Mouse (Mus musculus) heart, embryonic 14.5 days (tissue): Measurements from ENCODE around the gene Filip1l. TPM values are rescaled to one million over a fixed set of nuclear protein-coding genes. Genes with fewer than 3 reads are reported as not detected.

Experiments used
- ATAC-seq: fragments of 200-750 bp; cut with Nextera tagmentation; 2 replicates; pipeline ENCODE4 v1.8.0; 2017; ENCODE audit warnings: low read depth, moderate TSS enrichment; ENCODE audit not compliant: insufficient number of reproducible peaks, insufficient read depth, low FRiP score
- H3K27ac ChIP-seq, 2 experiments: fragments of 200-500 bp in 1 of 2; fragments of 300-500 bp in 1 of 2; sonication (generic) in 1 of 2; replicated peaks in 1 of 2; 2 replicates each; pipeline ENCODE4 v1.5.1; 2012 to 2014; ENCODE audit warnings: low read depth in 2 of 2, low read length in 2 of 2, control low read depth in 1 of 2, mild to moderate bottlenecking in 1 of 2, mixed read lengths in 1 of 2; ENCODE audit not compliant: control insufficient read depth in 1 of 2, insufficient read depth in 1 of 2
- H3K27me3 ChIP-seq: fragments of 300-500 bp; sonication (generic); 2 replicates; pipeline ENCODE4 v1.6.1; 2014; ENCODE audit warnings: mild to moderate bottlenecking, low read length, control low read depth; ENCODE audit not compliant: control insufficient read depth, insufficient read depth
- H3K36me3 ChIP-seq: fragments of 300-500 bp; sonication (generic); 2 replicates; pipeline ENCODE4 v1.6.1; 2014; ENCODE audit warnings: mild to moderate bottlenecking, control low read depth, low read length, mixed read lengths; ENCODE audit not compliant: control insufficient read depth, insufficient read depth
- H3K4me1 ChIP-seq, 2 experiments: fragments of 200-500 bp in 1 of 2; fragments of 300-500 bp in 1 of 2; sonication (generic) in 1 of 2; 2 replicates each; pipeline ENCODE4 v1.6.1; 2012 to 2014; ENCODE audit warnings: low read length in 2 of 2, control low read depth in 1 of 2, mixed read lengths in 1 of 2; ENCODE audit not compliant: control insufficient read depth in 2 of 2, insufficient read depth in 2 of 2
- H3K4me2 ChIP-seq: fragments of 300-500 bp; sonication (generic); 2 replicates; pipeline ENCODE4 v1.6.1; 2014; ENCODE audit warnings: mild to moderate bottlenecking, low read length
- H3K4me3 ChIP-seq, 2 experiments: fragments of 200-500 bp in 1 of 2; fragments of 300-500 bp in 1 of 2; sonication (generic) in 1 of 2; 2 replicates each; pipeline ENCODE4 v1.5.1; 2012 to 2014; ENCODE audit warnings: low read length in 2 of 2, mild to moderate bottlenecking in 2 of 2, control low read depth in 1 of 2, low read depth in 1 of 2, moderate library complexity in 1 of 2; ENCODE audit not compliant: control insufficient read depth in 1 of 2, insufficient read depth in 1 of 2
- H3K9ac ChIP-seq: fragments of 300-500 bp; sonication (generic); 2 replicates; pipeline ENCODE4 v1.6.1; 2014; ENCODE audit warnings: mild to moderate bottlenecking, low read length
- H3K9me3 ChIP-seq: fragments of 300-500 bp; sonication (generic); 2 replicates; pipeline ENCODE4 v1.6.1; 2016; ENCODE audit warnings: low read length, control low read depth; ENCODE audit not compliant: control insufficient read depth
- WGBS: fragments of 180-500 bp; shearing (Covaris S2); extraction: QIAGEN DNeasy Blood & Tissue Kit; methylation state at CpG from one replicate; pipeline ENCODE4 v1.1.7; 2014; 5-methylcytosine and 5-hydroxymethylcytosine counted together
- polyA plus RNA-seq: library from polyadenylated mRNA; unstranded; fragments of >200 nt; fragmentation: Nextera tagmentation; extraction: Ambion mirVana; gene quantifications from 2 replicates; pipeline ENCODE4 v1.2.1, GENCODE M21; 2014

Gene Filip1l
- polyA plus RNA-seq, 1 experiment from 2014 or later = 27.7 TPM

- Histone ChIP-seq H3K4me3 (no peak overlapping the region), H3K27ac (peak overlapping the region; percentile 23 to 49; a peak in 3 of 4 replicates), H3K9me3 (no peaks in the 10 kb centered on the region), H3K4me2 (no peak overlapping the region), H3K36me3 (no peaks in the 10 kb centered on the region), H3K27me3 (no peaks in the 10 kb centered on the region), H3K4me1 (peaks cover 9 to 28% of the 10 kb centered on the region in 2 experiments), H3K9ac (no peak overlapping the region)
- WGBS = 52% methylated on average over 10 of the region's 10 CpGs
- ATAC-seq = peak; percentile 54
Measured at GRCm38 (mm10) chr16:57496437-57497173, 143.7 kb downstream of the Filip1l start.

- H3K9me3 ChIP-seq = no peaks in the 10 kb centered on the region
Measured at GRCm38 (mm10) chr16:57500851-57501250, 148.0 kb downstream of the Filip1l start.

GRCm38 (mm10) chr16:57502230-57502629 is 149.3 kb downstream of the Filip1l start:
- no peaks in the 10 kb centered on the region for H3K9me3 ChIP-seq
- H3K4me3 ChIP-seq = no peak overlapping the region
- H3K27ac ChIP-seq = no peak overlapping the region
- no peaks in the 10 kb centered on the region for H3K36me3 ChIP-seq
- peaks cover 2 to 6% of the 10 kb centered on the region in 2 experiments; a peak in 1 of 4 replicates for H3K4me1 ChIP-seq
- 75% methylated on average over 2 of the region's 2 CpGs for WGBS
- no peak for ATAC-seq
- no peak overlapping the region for H3K9ac ChIP-seq
- H3K4me2 ChIP-seq = no peak overlapping the region
- no peaks in the 10 kb centered on the region for H3K27me3 ChIP-seq

More at GRCm38 (mm10) chr16:57500851-57501250, 148.0 kb downstream of the Filip1l start:
- no peak for ATAC-seq
- no peaks in the 10 kb centered on the region for H3K27me3 ChIP-seq
- H3K4me3 ChIP-seq = no peak overlapping the region
- WGBS = 77% methylated on average over 3 of the region's 3 CpGs
- H3K27ac ChIP-seq = no peak overlapping the region
- no peak overlapping the region for H3K9ac ChIP-seq
- H3K4me1 ChIP-seq = peaks cover 9 to 20% of the 10 kb centered on the region in 2 experiments
- H3K36me3 ChIP-seq = no peaks in the 10 kb centered on the region
- no peak overlapping the region for H3K4me2 ChIP-seq

- peaks cover 2 to 6% of the 10 kb centered on the region in 2 experiments; a peak in 1 of 4 replicates for H3K4me1 ChIP-seq
- WGBS = 53% methylated on average over 5 of the region's 5 CpGs
- H3K36me3 ChIP-seq = no peaks in the 10 kb centered on the region
- H3K27me3 ChIP-seq = no peaks in the 10 kb centered on the region
- no peak overlapping the region for H3K4me3 ChIP-seq
- no peak for ATAC-seq
- H3K9ac ChIP-seq = no peak overlapping the region
- no peak overlapping the region for H3K4me2 ChIP-seq
- no peak overlapping the region for H3K27ac ChIP-seq
- H3K9me3 ChIP-seq = no peaks in the 10 kb centered on the region
Measured at GRCm38 (mm10) chr16:57502761-57503160, 149.9 kb downstream of the Filip1l start.

GRCm38 (mm10) chr16:57504728-57505127 is 151.8 kb downstream of the Filip1l start:
- no peaks in the 10 kb centered on the region for H3K27me3 ChIP-seq
- WGBS = 64% methylated on average over 4 of the region's 4 CpGs
- ATAC-seq = no peak

GRCm38 (mm10) chr16:57506133-57506532 is 153.2 kb downstream of the Filip1l start:
- no peak for ATAC-seq
- H3K9ac ChIP-seq = no peak overlapping the region
- no peaks in the 10 kb centered on the region for H3K36me3 ChIP-seq
- no peaks in the 10 kb centered on the region for H3K4me1 ChIP-seq
- no peaks in the 10 kb centered on the region for H3K27me3 ChIP-seq
- H3K27ac ChIP-seq = no peak overlapping the region
- no peaks in the 10 kb centered on the region for H3K9me3 ChIP-seq
- H3K4me2 ChIP-seq = no peak overlapping the region
- WGBS = 87% methylated on average over 6 of the region's 6 CpGs
- no peak overlapping the region for H3K4me3 ChIP-seq

More at GRCm38 (mm10) chr16:57504728-57505127, 151.8 kb downstream of the Filip1l start:
- H3K4me2 ChIP-seq = no peak overlapping the region
- no peaks in the 10 kb centered on the region for H3K9me3 ChIP-seq
- no peak overlapping the region for H3K27ac ChIP-seq
- H3K36me3 ChIP-seq = no peaks in the 10 kb centered on the region
- 0 out of 4 replicates have a peak, but pooled peaks cover 0 to 5% of the 10 kb centered on the region in 2 experiments for H3K4me1 ChIP-seq
- no peak overlapping the region for H3K4me3 ChIP-seq
- H3K9ac ChIP-seq = no peak overlapping the region

- Histone ChIP-seq H3K4me2 (no peak overlapping the region), H3K4me1 (no peaks in the 10 kb centered on the region), H3K27me3 (no peaks in the 10 kb centered on the region), H3K4me3 (no peak overlapping the region), H3K36me3 (no peaks in the 10 kb centered on the region), H3K9ac (no peak overlapping the region), H3K27ac (no peak overlapping the region), H3K9me3 (no peaks in the 10 kb centered on the region)
- ATAC-seq = no peak
- WGBS = 93% methylated on average over 1 of the region's 1 CpGs
Measured at GRCm38 (mm10) chr16:57508351-57508750, 155.5 kb downstream of the Filip1l start.
